Mouse (Mus musculus) retina, postnatal 7 days (tissue): ENCODE data around the gene Dffa.
"Not testable (repeated sequence)": the region's sequence is repeated elsewhere in the genome, so short reads cannot be mapped to it uniquely, and the experiment has no call there.

ENCODE experiments used
- DNase-seq: peaks from one replicate; pipeline ENCODE4 v3.0.0-alpha.2; 2012; ENCODE audit warnings: low read depth, low spot score

The Dffa gene

DNA sequence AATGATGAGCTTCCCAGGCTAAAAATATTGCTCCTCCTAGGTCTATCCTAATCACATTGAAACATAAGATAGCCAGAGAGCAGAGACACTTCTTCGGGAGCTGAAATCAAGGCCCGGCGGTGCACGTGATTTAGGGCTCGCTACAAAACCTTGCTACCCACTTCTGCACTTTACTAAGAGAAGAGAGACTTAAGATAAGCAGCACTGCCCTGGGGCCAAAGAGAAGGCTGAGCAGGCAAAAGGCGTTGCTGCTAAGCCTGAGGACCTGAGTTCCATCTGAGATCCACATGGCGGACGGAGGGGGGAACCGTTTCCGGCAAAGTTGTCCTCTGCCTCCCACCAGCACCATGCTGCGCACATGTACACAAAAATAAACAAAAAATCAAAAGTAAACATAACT is 5.4 kb upstream of the Dffa start:
- DNase-seq = no peak

- DNase-seq = peak; percentile 78
Measured at GRCm38 (mm10) chr4:149099369-149100017, 4.5 kb upstream of the Dffa start, which contains the start of gene Pex14. TSS of gene Pex14 (minus strand) at chr4:149099876.

DNA sequence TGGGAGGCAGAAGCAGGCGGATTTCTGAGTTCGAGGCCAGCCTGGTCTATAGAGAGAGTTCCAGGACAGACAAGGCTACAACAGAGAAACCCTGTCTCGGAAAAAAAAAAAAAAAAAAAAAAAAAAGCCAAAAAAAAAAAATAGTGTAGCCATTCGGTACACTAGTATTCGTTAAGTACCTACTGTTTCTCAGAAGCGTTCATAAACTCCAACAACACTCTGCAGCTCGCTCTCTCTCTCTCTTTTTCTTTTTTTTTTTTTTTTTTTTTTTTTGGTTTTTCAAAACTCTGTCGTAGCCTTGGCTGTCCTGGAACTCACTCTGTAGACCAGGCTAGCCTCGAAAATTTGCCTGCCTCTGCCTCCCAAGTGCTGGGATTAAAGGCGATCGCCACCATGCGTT is 3.5 kb upstream of the Dffa start:
- not testable (repeated sequence) for DNase-seq

DNA sequence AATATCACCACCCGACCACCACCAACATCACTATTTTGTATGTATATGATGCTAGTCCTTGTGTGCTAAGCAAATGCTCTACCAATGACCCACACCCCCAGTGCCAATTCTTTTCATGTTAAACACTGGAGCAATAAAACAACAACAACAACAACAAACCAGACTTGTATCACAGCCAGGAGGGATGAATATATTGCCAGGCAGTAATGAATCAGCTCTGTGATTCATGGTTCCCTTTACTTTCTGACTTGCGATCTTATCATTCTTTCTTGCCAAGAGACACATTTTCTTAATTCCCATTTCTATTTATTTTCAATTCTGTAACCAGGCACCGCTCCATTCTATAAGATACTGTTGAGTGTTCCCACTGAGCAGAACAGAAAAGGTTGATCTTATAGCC is 2.5 kb upstream of the Dffa start:
- DNase-seq = no peak

DNA sequence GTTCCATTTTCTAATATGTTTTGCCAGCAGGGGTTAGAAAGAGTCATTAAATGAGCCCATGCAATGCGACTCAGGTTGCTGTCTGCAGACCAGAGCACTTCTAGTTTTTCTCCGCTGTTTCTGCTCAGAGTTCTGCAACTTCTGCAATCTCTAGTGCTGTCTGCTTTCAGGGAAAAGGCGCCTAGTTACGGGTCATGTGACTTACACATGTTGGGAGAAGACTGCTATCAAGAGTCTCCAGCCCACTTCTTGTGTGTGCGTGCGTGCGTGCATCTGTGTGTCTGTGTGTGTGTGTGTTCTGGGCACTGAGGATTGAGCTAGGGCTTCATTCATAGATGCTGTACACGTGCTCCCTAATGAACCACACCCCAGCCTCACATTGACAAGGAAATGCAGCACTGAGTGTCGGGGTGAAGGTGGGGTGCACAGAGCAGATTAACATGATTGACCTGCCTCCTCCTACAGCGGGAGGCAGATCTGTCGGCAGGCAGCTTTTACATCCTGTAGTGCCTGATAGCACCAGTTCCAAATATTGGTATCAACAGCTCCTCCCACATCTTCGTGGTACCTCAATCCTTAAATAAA is 16.1 kb downstream of the Dffa start:
- not testable (repeated sequence) for DNase-seq

- no peak for DNase-seq
Measured at GRCm38 (mm10) chr4:149123432-149123831, 19.5 kb downstream of the Dffa start.

GRCm38 (mm10) chr4:149125341-149126114 is 21.6 kb downstream of the Dffa start:
- no peak for DNase-seq

- DNase-seq = no peak
Measured at GRCm38 (mm10) chr4:149126115-149126509, 22.2 kb downstream of the Dffa start.

DNA sequence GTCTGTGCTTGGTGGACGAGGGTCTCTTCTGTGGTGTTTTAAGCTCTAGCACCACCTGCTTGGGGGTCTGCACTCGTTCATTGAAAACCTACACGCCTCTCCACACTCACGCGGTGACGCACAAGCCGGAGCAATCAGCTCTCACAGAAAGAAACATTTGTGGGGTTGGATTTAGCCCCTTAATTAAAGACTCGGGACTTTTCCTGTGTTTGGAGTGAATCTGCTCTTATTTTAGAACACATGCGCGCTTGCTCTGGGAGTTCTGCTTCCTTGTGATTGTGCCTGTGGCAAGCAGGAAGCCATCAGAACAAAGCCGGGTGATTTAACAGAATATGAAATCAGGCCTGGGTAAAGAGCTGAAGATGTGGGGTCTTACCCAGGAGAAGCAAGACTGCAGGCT is 22.7 kb downstream of the Dffa start, which contains the start of gene Cort:
Gene Cort, minus strand, starts transcription at position 101 of the 400 bp plus-strand sequence.
- no peak for DNase-seq

- DNase-seq = no peak
Measured at GRCm38 (mm10) chr4:149128467-149128866, 24.5 kb downstream of the Dffa start.

DNA sequence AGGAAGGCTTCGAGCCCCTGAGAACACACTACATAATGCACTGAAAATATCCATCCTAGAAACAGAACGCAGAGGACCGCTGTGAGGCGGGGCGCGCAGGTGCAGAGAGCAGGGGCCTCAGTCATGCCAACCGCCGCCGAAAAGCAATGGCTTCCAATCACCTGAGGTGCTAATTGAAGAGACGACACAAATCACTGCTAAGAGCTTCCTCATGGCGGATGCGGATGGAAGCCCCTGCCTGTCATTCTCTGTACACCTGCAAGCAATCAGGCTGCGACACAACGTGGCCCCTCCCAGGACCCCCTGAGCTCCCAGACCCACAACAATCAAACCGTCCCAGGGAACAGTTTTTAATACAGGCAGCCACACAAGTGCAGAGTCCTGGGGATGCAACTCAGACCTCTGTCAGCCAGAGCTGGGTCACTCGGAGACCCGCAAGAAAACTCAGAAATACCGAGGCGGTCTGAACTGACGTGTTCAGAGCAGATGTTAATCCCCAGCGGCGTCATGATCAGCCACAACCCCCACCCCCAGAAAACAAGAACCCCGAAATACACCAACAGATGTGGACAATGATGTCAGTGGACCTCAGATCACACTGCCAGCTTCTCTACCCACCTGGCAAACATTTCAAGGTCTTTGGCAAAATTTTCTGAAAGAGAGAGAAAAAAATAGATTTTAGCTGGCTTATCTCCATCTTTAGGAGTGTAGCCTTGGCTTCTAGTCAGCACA is 27.2 kb downstream of the Dffa start:
- DNase-seq = no peak

GRCm38 (mm10) chr4:149131789-149132565 is 28.0 kb downstream of the Dffa start:
- no peak for DNase-seq

DNA sequence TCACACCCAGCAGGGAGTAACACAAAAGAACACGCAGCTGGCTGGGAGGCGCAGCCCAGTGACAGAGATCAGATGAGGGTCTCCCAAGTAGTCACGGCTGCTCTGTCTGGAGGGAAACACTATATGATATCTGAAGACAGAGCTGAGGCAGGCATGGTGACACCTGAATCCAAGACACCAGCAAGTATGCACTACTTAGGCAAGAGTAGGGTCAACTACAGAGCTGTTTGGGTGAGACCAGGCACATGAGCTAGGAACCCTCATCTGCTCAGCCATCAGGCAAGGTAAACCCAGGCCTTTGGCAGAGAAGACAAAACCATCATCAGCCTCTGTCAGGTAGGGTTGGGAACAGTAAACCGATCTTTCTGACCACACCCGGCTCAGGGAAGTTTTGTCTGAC is 29.4 kb downstream of the Dffa start:
- no peak for DNase-seq

DNA sequence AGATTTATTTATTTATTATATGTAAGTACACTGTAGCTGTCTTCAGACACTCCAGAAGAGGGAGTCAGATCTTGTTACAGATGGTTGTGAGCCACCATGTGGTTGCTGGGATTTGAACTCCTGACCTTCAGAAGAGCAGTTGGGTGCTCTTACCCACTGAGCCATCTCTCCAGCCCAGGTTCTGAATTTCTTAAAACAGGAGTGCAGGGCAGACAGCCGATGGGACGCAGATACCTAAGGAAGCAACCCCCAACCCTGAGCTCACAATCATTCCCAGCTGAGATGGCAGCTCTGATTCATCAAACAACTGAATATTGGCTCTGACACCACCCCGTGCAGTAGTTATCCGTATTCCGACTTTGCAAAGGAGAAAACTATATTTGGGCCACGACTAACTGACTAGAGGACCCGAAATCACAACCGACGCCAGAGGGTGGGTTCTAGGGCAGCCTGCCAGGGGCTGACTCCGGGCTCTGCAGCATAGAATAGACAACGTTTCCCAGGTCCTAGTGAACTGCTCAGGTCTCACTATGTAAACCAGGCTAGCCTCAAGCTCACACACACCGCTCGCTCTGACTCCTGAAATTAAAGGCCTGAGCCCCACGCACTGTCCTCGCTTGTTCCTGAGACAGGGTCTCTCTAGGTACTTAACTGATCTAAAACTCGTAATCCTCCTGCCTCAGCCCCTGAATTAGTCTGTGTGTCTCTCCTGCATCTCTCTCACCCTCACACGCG is 32.3 kb downstream of the Dffa start:
- no peak for DNase-seq

- peak; percentile 85 for DNase-seq
Measured at GRCm38 (mm10) chr4:149136982-149137770, 33.2 kb downstream of the Dffa start, which contains the start of gene Cenps. TSS of gene Cenps (minus strand) at chr4:149137629.

DNA sequence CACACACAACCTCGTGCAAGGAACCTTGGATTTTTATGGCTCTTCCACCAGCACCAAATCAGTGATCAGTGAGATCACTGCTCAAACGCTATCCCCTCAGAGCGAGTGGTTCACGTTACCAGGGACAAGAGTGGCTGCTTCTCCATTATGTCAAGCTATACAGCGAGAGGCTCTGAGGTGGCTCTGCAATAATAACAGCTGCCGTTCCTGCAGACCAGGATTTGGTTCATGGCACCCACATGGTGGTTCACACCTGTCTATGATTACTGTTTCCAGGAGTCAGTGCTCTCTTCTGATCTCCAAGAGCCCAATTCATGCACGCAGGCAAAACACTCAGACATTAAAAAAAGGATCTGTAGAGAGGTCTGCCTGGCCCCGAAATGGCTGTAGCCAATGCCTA is 34.6 kb downstream of the Dffa start:
- no peak for DNase-seq

DNA sequence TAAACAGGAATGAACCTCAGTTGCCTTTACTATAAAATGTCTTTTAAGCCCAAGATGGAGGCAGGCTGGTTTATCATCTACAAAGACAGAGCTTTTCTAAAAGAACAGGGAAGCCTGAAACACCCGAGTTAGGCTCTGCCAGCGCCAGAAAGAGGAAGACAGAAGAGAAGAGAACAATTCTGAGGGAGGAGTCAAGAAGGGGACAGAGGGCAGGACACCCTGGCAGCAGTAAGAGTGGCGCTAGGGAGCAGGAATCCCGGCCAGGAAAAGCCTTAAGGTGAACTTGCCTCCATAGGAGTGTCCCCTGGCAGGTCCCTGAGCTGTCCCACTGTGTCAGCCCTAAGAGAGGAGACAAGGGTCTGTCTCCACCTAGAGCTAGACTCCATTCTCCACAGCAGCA is 39.6 kb downstream of the Dffa start:
- DNase-seq = no peak

GRCm38 (mm10) chr4:149144459-149144858 is 40.5 kb downstream of the Dffa start:
- peak; percentile 78 for DNase-seq

GRCm38 (mm10) chr4:149145151-149145550 is 41.2 kb downstream of the Dffa start:
- DNase-seq = no peak

DNA sequence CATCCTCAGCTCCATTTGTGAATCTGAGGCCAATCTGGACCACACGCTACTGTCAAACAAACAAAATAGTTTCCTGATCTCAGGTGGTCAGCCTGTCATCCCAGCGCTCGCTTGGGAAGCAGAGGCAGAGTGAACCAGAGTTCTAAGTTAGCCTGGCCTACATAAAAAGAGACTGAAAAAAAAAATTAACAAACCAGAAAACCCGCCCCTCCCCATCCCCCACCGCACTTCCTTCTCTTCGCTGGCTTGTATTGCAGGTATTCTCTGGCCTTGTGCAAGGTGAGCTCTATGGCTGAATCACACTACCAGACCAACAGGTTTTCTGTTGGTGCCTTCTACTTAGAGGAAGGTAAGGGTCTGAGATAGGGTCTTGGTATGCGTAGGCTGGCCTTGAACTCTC is 43.6 kb downstream of the Dffa start:
- no peak for DNase-seq
